Mouse (Mus musculus) small intestine, adult 2 months (tissue): ENCODE data around the gene Galnt4.

Experiments
- CTCF ChIP-seq: fragments of 200-500 bp; IDR thresholded peaks from 2 replicates; pipeline ENCODE4 v1.5.1; 2012; ENCODE audit warnings: low read depth, mild to moderate bottlenecking, control low read depth, inconsistent platforms, low read length, moderate library complexity, mixed read lengths; ENCODE audit not compliant: insufficient replicate concordance, insufficient read length; ENCODE audit errors: extremely low read depth
- POLR2A ChIP-seq: fragments of 200-500 bp; IDR thresholded peaks from 2 replicates; pipeline ENCODE4 v1.6.1; 2012; ENCODE audit warnings: low read depth, mild to moderate bottlenecking, control low read depth, inconsistent platforms, low read length, moderate library complexity

DNA sequence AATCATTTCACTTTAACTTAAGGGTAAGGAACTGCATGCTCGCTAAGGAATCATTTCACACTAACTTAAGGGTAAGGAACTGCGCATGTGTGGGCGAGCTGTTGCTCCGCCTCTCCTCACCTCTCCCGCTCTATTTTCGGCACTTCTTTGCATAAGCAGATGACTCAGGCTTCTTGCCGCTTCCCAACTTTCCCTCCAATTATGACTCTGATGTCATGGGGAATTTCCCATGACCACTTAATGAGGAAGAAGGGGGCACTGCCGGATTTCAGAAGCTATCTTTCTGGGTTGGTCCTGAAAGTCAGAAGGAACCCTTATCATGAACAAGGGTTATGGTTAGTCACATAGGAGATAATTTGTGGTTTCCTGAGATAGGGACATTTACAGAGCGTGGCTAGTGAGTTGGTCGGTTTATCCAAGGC lies 26.4 kb upstream of the Galnt4 start:
- no peak for TF ChIP-seq CTCF
- no peak for TF ChIP-seq POLR2A
